Mouse (Mus musculus) C2C12 (cell line): ENCODE measurements around the gene Rab3gap2.

Source experiments
- CTCF ChIP-seq: IDR thresholded peaks from one replicate; pipeline ENCODE4 v1.5.1; 2011; ENCODE audit not compliant: control insufficient read depth, insufficient read depth, insufficient read length
- FOSL1 ChIP-seq: IDR thresholded peaks from one replicate; pipeline ENCODE4 v1.8.0; 2011; ENCODE audit warnings: mild to moderate bottlenecking, low read length; ENCODE audit not compliant: poor library complexity, insufficient read depth, severe bottlenecking
- MYOD1 ChIP-seq: IDR thresholded peaks from one replicate; pipeline ENCODE4 v1.6.1; 2011; ENCODE audit warnings: low read depth; ENCODE audit not compliant: control insufficient read depth, insufficient read length
- MYOG ChIP-seq: IDR thresholded peaks from one replicate; pipeline ENCODE4 v1.6.1; 2011; ENCODE audit not compliant: control insufficient read depth, insufficient read length; ENCODE audit errors: extremely low read depth
- USF1 ChIP-seq: IDR thresholded peaks from one replicate; pipeline ENCODE4 v1.6.1; 2011; ENCODE audit warnings: low read depth, mild to moderate bottlenecking, control low read depth, moderate library complexity

DNA sequence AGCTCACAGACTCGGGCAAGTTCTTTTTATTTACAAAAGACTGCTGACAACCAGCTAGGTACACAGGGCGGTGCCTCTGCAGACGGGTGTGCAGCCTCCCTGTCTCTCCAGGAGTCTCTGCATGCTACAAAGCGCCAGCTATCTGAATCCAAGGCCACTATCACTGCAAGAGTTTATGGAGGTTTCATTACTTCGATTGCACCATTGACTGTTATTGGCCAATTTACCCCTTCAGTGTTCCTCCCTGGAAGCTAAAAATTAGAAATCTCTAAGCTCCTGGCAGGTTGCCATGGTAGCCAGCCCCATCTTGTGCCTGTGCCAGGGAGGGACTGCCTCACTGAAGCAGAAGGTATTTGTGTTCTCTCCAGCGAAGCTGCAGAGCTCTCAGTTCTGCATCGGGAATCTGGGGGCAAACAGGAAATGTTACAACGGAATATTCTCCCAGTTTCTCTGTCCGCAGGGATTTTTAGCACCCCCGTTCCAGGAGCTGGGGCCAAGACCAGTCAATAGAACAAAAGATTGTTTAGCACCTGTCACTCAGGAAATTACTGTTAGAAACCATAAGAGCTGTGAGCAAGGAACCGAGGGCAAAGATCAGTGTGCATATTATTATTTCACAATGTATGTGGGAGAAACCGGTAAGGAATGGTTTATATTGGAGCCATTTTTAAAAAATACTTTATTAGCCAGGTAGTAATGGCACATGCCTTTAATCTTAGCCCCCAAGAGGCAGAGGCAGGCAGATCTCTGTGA, 49.4 kb downstream of the Rab3gap2 start:
- TF ChIP-seq CTCF (no peak), MYOG (no peak), USF1 (no peak), FOSL1 (no peak), MYOD1 (no peak)
